Mouse (Mus musculus): Measurements from ENCODE around the gene Psmc5. TPM values are rescaled to one million over a fixed set of nuclear protein-coding genes. Genes with fewer than 3 reads are reported as not detected.

Gene Psmc5
- polyA plus RNA-seq, 1 experiment: 19.4 TPM

DNA sequence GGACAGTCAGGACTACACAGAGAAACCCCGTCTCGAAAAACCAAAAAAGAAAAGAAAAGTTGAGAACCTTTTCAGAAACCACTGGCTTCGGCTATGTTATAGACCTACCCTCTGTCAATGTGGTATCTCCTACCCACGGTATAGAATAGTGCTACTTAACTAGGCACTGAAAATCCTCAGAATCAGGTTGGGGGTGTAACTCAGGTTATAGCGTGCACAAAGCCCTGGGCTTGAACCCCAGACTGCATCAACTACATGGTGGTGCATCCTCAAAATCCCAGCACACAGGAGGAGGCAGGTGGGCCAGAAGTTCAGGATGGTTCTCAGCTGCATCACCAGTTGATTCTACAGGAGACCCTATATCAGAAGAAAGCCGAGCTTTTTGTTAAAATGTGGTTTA, 17.9 kb downstream of the Psmc5 start:
- Histone ChIP-seq H3K27ac (ENCODE audit: insufficient read depth, low read depth, low read length) (peak overlapping the region; percentile 48; the same call in 1 of the 2 replicates), H3K4me3 (ENCODE audit: low read depth, low read length) (no peak overlapping the region)
- WGBS: 90% methylated on average over 6 of the region's 6 CpGs

GRCm38 (mm10) chr11:106274374-106274773, 18.4 kb downstream of the Psmc5 start:
- no peak overlapping the region for H3K27ac ChIP-seq (ENCODE audit: insufficient read depth, low read depth, low read length)
- H3K36me3 ChIP-seq (ENCODE audit: control insufficient read depth, insufficient read depth, low read length): no peaks in the 10 kb centered on the region
- H3K4me1 ChIP-seq (ENCODE audit: control insufficient read depth, insufficient read depth, insufficient read length, low read length): peaks cover 22% of the 10 kb centered on the region
- no peaks in the 10 kb centered on the region for H3K27me3 ChIP-seq (ENCODE audit: control insufficient read depth, insufficient read depth, low read length)
- no peak for TF ChIP-seq CTCF (IDR thresholded peaks at IDR 0.05; ENCODE audit: extremely low read depth, insufficient read length, insufficient replicate concordance, low read depth, low read length)
- no peak for TF ChIP-seq POLR2A (IDR thresholded peaks at IDR 0.05; ENCODE audit: low read depth, low read length)
- no peak overlapping the region for H3K4me3 ChIP-seq (ENCODE audit: low read depth, low read length)
- 90% methylated on average over 1 of the region's 1 CpGs for WGBS

More for the DNA sequence above, 17.9 kb downstream of the Psmc5 start:
- TF ChIP-seq POLR2A (IDR thresholded peaks at IDR 0.05; ENCODE audit: low read depth, low read length) (no peak), CTCF (IDR thresholded peaks at IDR 0.05; ENCODE audit: extremely low read depth, insufficient read length, insufficient replicate concordance, low read depth, low read length) (no peak)
- no peaks in the 10 kb centered on the region for H3K27me3 ChIP-seq (ENCODE audit: control insufficient read depth, insufficient read depth, low read length)
- peaks cover 27% of the 10 kb centered on the region for H3K4me1 ChIP-seq (ENCODE audit: control insufficient read depth, insufficient read depth, insufficient read length, low read length)
- no peaks in the 10 kb centered on the region for H3K36me3 ChIP-seq (ENCODE audit: control insufficient read depth, insufficient read depth, low read length)

DNA sequence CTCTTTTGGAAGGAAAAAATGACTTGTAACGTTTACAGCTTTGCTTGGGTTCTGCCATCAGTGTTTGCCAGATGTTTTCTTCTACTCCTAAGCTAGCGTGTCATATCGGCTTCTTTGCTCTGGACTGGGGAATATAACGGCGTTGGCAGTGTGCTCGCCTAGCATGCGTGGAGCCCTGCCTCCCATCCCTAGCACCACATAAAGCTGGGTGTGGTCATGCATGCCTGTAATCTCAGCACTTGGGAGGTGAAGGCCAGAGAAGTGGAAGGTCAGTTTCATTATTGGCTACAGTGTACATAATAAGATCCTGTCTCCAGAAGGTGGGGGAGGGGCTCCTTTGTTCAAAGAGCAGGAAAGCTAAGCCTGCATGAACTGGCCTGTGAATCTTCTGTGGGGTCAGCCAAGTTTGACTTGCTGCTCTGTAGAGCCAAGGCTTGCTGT, 19.0 kb downstream of the Psmc5 start:
- 52% methylated on average over 7 of the region's 7 CpGs for WGBS
- no peak overlapping the region for H3K27ac ChIP-seq (ENCODE audit: insufficient read depth, low read depth, low read length)

DNA sequence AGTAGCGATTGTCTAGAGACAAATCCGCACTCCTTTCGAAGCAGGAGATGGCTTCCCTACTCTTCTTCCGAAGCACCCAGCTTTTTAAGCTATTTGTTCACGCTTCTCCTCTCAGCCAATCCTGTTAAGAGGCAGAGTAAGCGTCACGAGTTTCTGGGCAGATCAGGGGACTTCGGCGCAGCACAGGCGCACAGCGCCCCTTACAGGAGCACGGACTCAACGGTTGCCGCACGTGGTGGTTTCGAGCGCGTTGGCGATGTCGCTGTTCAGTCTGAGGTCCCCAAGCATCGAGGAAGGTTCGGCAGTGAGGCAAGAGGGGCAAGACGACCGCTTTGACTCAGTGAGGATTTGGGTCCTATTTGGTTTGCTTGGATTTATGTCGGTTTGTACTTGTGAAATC, 20.5 kb downstream of the Psmc5 start, which contains the start of gene Tcam1:
TSS of gene Tcam1 (plus strand) at position 219 of the 400 bp plus-strand sequence.
- Histone ChIP-seq H3K27ac (ENCODE audit: insufficient read depth, low read depth, low read length) (no peak within 1 kb of the TSS), H3K4me1 (ENCODE audit: control insufficient read depth, insufficient read depth, insufficient read length, low read length) (peaks cover 13% of the 10 kb centered on the region), H3K27me3 (ENCODE audit: control insufficient read depth, insufficient read depth, low read length) (no peaks in the 10 kb centered on the region), H3K4me3 (ENCODE audit: low read depth, low read length) (no peak within 1 kb of the TSS; the same call in 1 of the 2 replicates), H3K36me3 (ENCODE audit: control insufficient read depth, insufficient read depth, low read length) (no peaks in the 10 kb centered on the region)
- 3% methylated on average over 25 of the region's 25 CpGs for WGBS
- TF ChIP-seq CTCF (IDR thresholded peaks at IDR 0.05; ENCODE audit: extremely low read depth, insufficient read length, insufficient replicate concordance, low read depth, low read length) (peak; percentile 88), POLR2A (IDR thresholded peaks at IDR 0.05; ENCODE audit: low read depth, low read length) (no peak)

More for the DNA sequence above, 19.0 kb downstream of the Psmc5 start:
- H3K4me1 ChIP-seq (ENCODE audit: control insufficient read depth, insufficient read depth, insufficient read length, low read length): peaks cover 21% of the 10 kb centered on the region
- TF ChIP-seq POLR2A (IDR thresholded peaks at IDR 0.05; ENCODE audit: low read depth, low read length) (no peak), CTCF (IDR thresholded peaks at IDR 0.05; ENCODE audit: extremely low read depth, insufficient read length, insufficient replicate concordance, low read depth, low read length) (no peak)
- H3K4me3 ChIP-seq (ENCODE audit: low read depth, low read length): no peak overlapping the region
- no peaks in the 10 kb centered on the region for H3K27me3 ChIP-seq (ENCODE audit: control insufficient read depth, insufficient read depth, low read length)
- H3K36me3 ChIP-seq (ENCODE audit: control insufficient read depth, insufficient read depth, low read length): no peaks in the 10 kb centered on the region

DNA sequence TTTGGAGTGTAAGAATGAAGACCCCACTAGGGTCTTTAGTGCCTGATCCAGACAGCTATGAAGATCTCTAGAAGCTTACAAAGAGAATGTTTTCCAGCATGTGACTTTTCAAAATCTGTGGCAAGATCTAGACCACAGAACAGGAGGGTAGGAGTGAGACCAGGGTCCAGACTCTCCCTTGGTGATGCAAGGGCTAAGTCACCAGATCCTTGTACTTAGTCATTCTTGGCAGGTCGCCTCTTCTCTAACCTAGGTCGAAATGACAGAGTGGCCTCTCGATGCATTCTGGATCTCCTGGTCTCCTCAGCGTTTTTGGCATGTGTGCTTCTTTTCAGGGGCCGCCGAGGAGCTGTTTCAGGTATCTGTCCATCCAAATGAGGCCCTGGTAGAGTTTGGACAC, 26.5 kb downstream of the Psmc5 start:
- no peaks in the 10 kb centered on the region for H3K4me1 ChIP-seq (ENCODE audit: control insufficient read depth, insufficient read depth, insufficient read length, low read length)
- TF ChIP-seq POLR2A (IDR thresholded peaks at IDR 0.05; ENCODE audit: low read depth, low read length) (no peak), CTCF (IDR thresholded peaks at IDR 0.05; ENCODE audit: extremely low read depth, insufficient read length, insufficient replicate concordance, low read depth, low read length) (no peak)
- 78% methylated on average over 6 of the region's 6 CpGs for WGBS
- no peak overlapping the region for H3K27ac ChIP-seq (ENCODE audit: insufficient read depth, low read depth, low read length)
- no peaks in the 10 kb centered on the region for H3K36me3 ChIP-seq (ENCODE audit: control insufficient read depth, insufficient read depth, low read length)
- no peak overlapping the region for H3K4me3 ChIP-seq (ENCODE audit: low read depth, low read length)
- H3K27me3 ChIP-seq (ENCODE audit: control insufficient read depth, insufficient read depth, low read length): no peaks in the 10 kb centered on the region

GRCm38 (mm10) chr11:106283371-106283770, 27.4 kb downstream of the Psmc5 start:
- 83% methylated on average over 4 of the region's 4 CpGs for WGBS
- H3K27ac ChIP-seq (ENCODE audit: insufficient read depth, low read depth, low read length): no peak overlapping the region
- H3K36me3 ChIP-seq (ENCODE audit: control insufficient read depth, insufficient read depth, low read length): no peaks in the 10 kb centered on the region
- no peaks in the 10 kb centered on the region for H3K27me3 ChIP-seq (ENCODE audit: control insufficient read depth, insufficient read depth, low read length)
- no peaks in the 10 kb centered on the region for H3K4me1 ChIP-seq (ENCODE audit: control insufficient read depth, insufficient read depth, insufficient read length, low read length)
- H3K4me3 ChIP-seq (ENCODE audit: low read depth, low read length): no peak overlapping the region
- no peak for TF ChIP-seq POLR2A (IDR thresholded peaks at IDR 0.05; ENCODE audit: low read depth, low read length)
- no peak for TF ChIP-seq CTCF (IDR thresholded peaks at IDR 0.05; ENCODE audit: extremely low read depth, insufficient read length, insufficient replicate concordance, low read depth, low read length)

- no peak for TF ChIP-seq CTCF (IDR thresholded peaks at IDR 0.05; ENCODE audit: extremely low read depth, insufficient read length, insufficient replicate concordance, low read depth, low read length)
- TF ChIP-seq POLR2A (IDR thresholded peaks at IDR 0.05; ENCODE audit: low read depth, low read length): no peak
- Histone ChIP-seq H3K4me3 (ENCODE audit: low read depth, low read length) (no peak overlapping the region), H3K27me3 (ENCODE audit: control insufficient read depth, insufficient read depth, low read length) (no peaks in the 10 kb centered on the region), H3K36me3 (ENCODE audit: control insufficient read depth, insufficient read depth, low read length) (no peaks in the 10 kb centered on the region), H3K4me1 (ENCODE audit: control insufficient read depth, insufficient read depth, insufficient read length, low read length) (no peaks in the 10 kb centered on the region), H3K27ac (ENCODE audit: insufficient read depth, low read depth, low read length) (no peak overlapping the region)
- 69% methylated on average over 8 of the region's 8 CpGs for WGBS
Measured at GRCm38 (mm10) chr11:106284126-106284525, 28.2 kb downstream of the Psmc5 start.
